Mouse (Mus musculus) C2C12 (cell line): ENCODE measurements at regions not wholly inside any gene's neighbourhood (a gene's known extent, or its start where the extent isn't known, plus 50 kb on each side); places are given as distances from the start of the nearest gene placed in this dataset.

Source experiments
- CEBPB ChIP-seq: IDR thresholded peaks from one replicate; pipeline ENCODE4 v1.6.1; 2011; ENCODE audit warnings: low read depth, mild to moderate bottlenecking, control low read depth, moderate library complexity
- CTCF ChIP-seq: IDR thresholded peaks from one replicate; pipeline ENCODE4 v1.5.1; 2011; ENCODE audit not compliant: control insufficient read depth, insufficient read depth, insufficient read length
- MAX ChIP-seq: IDR thresholded peaks from one replicate; pipeline ENCODE4 v1.6.1; 2011; ENCODE audit warnings: mild to moderate bottlenecking, control low read depth
- MYOD1 ChIP-seq: IDR thresholded peaks from one replicate; pipeline ENCODE4 v1.6.1; 2011; ENCODE audit warnings: low read depth; ENCODE audit not compliant: control insufficient read depth, insufficient read length
- MYOG ChIP-seq: IDR thresholded peaks from one replicate; pipeline ENCODE4 v1.6.1; 2011; ENCODE audit not compliant: control insufficient read depth, insufficient read length; ENCODE audit errors: extremely low read depth
- USF1 ChIP-seq: IDR thresholded peaks from one replicate; pipeline ENCODE4 v1.6.1; 2011; ENCODE audit warnings: low read depth, mild to moderate bottlenecking, control low read depth, moderate library complexity

DNA sequence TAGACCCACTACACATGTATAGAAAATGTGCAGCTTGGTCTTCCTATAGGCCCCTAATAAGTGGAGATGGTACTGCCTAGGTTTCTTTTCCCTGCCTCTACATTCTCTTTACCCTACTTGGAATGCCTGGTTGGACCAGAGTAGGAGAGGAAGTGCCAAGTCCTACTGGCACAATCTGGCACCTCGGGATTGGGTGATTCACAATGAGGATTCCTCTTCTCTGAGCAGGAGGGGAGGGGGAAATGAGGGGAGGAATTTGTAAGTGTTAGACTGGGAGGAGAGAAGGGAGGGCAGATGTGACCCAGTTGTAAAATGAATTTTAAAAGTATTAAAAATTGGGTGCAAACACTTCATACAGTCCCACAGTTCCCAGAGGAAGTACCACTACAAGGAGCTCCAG is 652.9 kb downstream of the Slitrk1 start:
- TF ChIP-seq CTCF (no peak), USF1 (no peak), MAX (no peak), MYOD1 (no peak), MYOG (no peak), CEBPB (no peak)
